Mouse (Mus musculus) C2C12 (cell line): ENCODE results near the gene Zfp365. TPM values are rescaled to one million over a fixed set of nuclear protein-coding genes. Genes with fewer than 3 reads are reported as not detected.

Experiments used
- H3K27me3 ChIP-seq: one replicate; pipeline ENCODE4 v1.6.1; 2011; ENCODE audit not compliant: control insufficient read depth, insufficient read depth, insufficient read length
- H3K36me3 ChIP-seq: one replicate; pipeline ENCODE4 v1.6.1; 2011; ENCODE audit not compliant: control insufficient read depth, insufficient read depth
- H3K4me3 ChIP-seq: one replicate; pipeline ENCODE4 v1.5.1; 2011; ENCODE audit warnings: mild to moderate bottlenecking, control low read depth; ENCODE audit not compliant: poor library complexity, insufficient read depth, severe bottlenecking
- H3K79me2 ChIP-seq: one replicate; pipeline ENCODE4 v1.6.1; 2011; ENCODE audit not compliant: control insufficient read depth, insufficient read depth
- H3K79me3 ChIP-seq: one replicate; pipeline ENCODE4 v1.6.1; 2011; ENCODE audit warnings: low read depth, control low read depth
- H3ac ChIP-seq: one replicate; pipeline ENCODE3; 2011; ENCODE audit warnings: low read depth; ENCODE audit not compliant: control insufficient read depth, insufficient read length
- CEBPB ChIP-seq: IDR thresholded peaks from one replicate; pipeline ENCODE4 v1.6.1; 2011; ENCODE audit warnings: low read depth, mild to moderate bottlenecking, control low read depth, moderate library complexity
- CTCF ChIP-seq: IDR thresholded peaks from one replicate; pipeline ENCODE4 v1.5.1; 2011; ENCODE audit not compliant: control insufficient read depth, insufficient read depth, insufficient read length
- FOSL1 ChIP-seq: IDR thresholded peaks from one replicate; pipeline ENCODE4 v1.8.0; 2011; ENCODE audit warnings: mild to moderate bottlenecking, low read length; ENCODE audit not compliant: poor library complexity, insufficient read depth, severe bottlenecking
- MAX ChIP-seq: IDR thresholded peaks from one replicate; pipeline ENCODE4 v1.6.1; 2011; ENCODE audit warnings: mild to moderate bottlenecking, control low read depth
- MYOD1 ChIP-seq: IDR thresholded peaks from one replicate; pipeline ENCODE4 v1.6.1; 2011; ENCODE audit warnings: low read depth; ENCODE audit not compliant: control insufficient read depth, insufficient read length
- MYOG ChIP-seq: IDR thresholded peaks from one replicate; pipeline ENCODE4 v1.6.1; 2011; ENCODE audit not compliant: control insufficient read depth, insufficient read length; ENCODE audit errors: extremely low read depth
- USF1 ChIP-seq: IDR thresholded peaks from one replicate; pipeline ENCODE4 v1.6.1; 2011; ENCODE audit warnings: low read depth, mild to moderate bottlenecking, control low read depth, moderate library complexity
- polyA plus RNA-seq: library from polyadenylated mRNA; unstranded; fragments of >200 nt; fragmentation: generic; extraction: Trizol; gene quantifications from one replicate; pipeline ENCODE4 v1.2.1, GENCODE M21; 2012; ENCODE audit warnings: missing spikeins

The Zfp365 gene
- polyA plus RNA-seq, 1 experiment = 14.1 TPM

- Histone ChIP-seq H3K79me3 (no peaks in the 10 kb centered on the region), H3K27me3 (no peaks in the 10 kb centered on the region), H3ac (no peak overlapping the region), H3K36me3 (no peaks in the 10 kb centered on the region), H3K4me3 (no peak overlapping the region), H3K79me2 (no peaks in the 10 kb centered on the region)
- TF ChIP-seq MYOG (no peak), CTCF (peak; percentile 76)
Observed at GRCm38 (mm10) chr10:67871811-67872210, 40.7 kb downstream of the Zfp365 start.

GRCm38 (mm10) chr10:67868234-67868633, 44.2 kb downstream of the Zfp365 start:
- Histone ChIP-seq H3K36me3 (no peaks in the 10 kb centered on the region), H3ac (no peak overlapping the region), H3K27me3 (no peaks in the 10 kb centered on the region), H3K4me3 (no peak overlapping the region), H3K79me2 (no peaks in the 10 kb centered on the region), H3K79me3 (no peaks in the 10 kb centered on the region)
- TF ChIP-seq FOSL1 (no peak), MYOG (no peak), CTCF (no peak), MAX (no peak), CEBPB (no peak), USF1 (no peak), MYOD1 (no peak)

GRCm38 (mm10) chr10:67865841-67866240, 46.6 kb downstream of the Zfp365 start:
- TF ChIP-seq MYOG = no peak
- TF ChIP-seq MYOD1 = peak; percentile 67
- TF ChIP-seq CEBPB = peak; percentile 87
- TF ChIP-seq USF1 = no peak
- peak; percentile 88 for TF ChIP-seq FOSL1
- H3K36me3 ChIP-seq = no peaks in the 10 kb centered on the region
- H3K79me3 ChIP-seq = no peaks in the 10 kb centered on the region
- no peaks in the 10 kb centered on the region for H3K79me2 ChIP-seq
- H3K4me3 ChIP-seq = no peak overlapping the region
- no peak overlapping the region for H3ac ChIP-seq
- no peaks in the 10 kb centered on the region for H3K27me3 ChIP-seq

GRCm38 (mm10) chr10:67865063-67865462, 47.4 kb downstream of the Zfp365 start:
- no peak overlapping the region for H3K4me3 ChIP-seq
- no peaks in the 10 kb centered on the region for H3K36me3 ChIP-seq
- H3ac ChIP-seq = no peak overlapping the region
- no peaks in the 10 kb centered on the region for H3K79me2 ChIP-seq
- no peaks in the 10 kb centered on the region for H3K79me3 ChIP-seq
- no peak for TF ChIP-seq CEBPB
- TF ChIP-seq MYOG = no peak
- no peak for TF ChIP-seq MAX
- no peak for TF ChIP-seq FOSL1
- TF ChIP-seq CTCF = no peak
- no peak for TF ChIP-seq USF1
- no peak for TF ChIP-seq MYOD1
- H3K27me3 ChIP-seq = no peaks in the 10 kb centered on the region

- H3K79me3 ChIP-seq = no peaks in the 10 kb centered on the region
- H3K27me3 ChIP-seq = no peaks in the 10 kb centered on the region
- H3K79me2 ChIP-seq = no peaks in the 10 kb centered on the region
- H3K4me3 ChIP-seq = no peak overlapping the region
- TF ChIP-seq CEBPB (no peak), CTCF (peak; percentile 14)
- no peak overlapping the region for H3ac ChIP-seq
- no peaks in the 10 kb centered on the region for H3K36me3 ChIP-seq
Observed at GRCm38 (mm10) chr10:67862331-67862730, 50.1 kb downstream of the Zfp365 start.

- no peak overlapping the region for H3K4me3 ChIP-seq
- no peak overlapping the region for H3ac ChIP-seq
- TF ChIP-seq MAX (peak; percentile 39), USF1 (no peak), CTCF (peak; percentile 59)
- no peaks in the 10 kb centered on the region for H3K79me3 ChIP-seq
- H3K36me3 ChIP-seq = no peaks in the 10 kb centered on the region
- no peaks in the 10 kb centered on the region for H3K79me2 ChIP-seq
- no peaks in the 10 kb centered on the region for H3K27me3 ChIP-seq
Observed at GRCm38 (mm10) chr10:67858878-67859277, 53.6 kb downstream of the Zfp365 start.

GRCm38 (mm10) chr10:67857561-67857906, 54.9 kb downstream of the Zfp365 start:
- Histone ChIP-seq H3K79me3 (no peaks in the 10 kb centered on the region), H3K4me3 (no peak overlapping the region), H3K27me3 (no peaks in the 10 kb centered on the region), H3ac (no peak overlapping the region), H3K79me2 (no peaks in the 10 kb centered on the region), H3K36me3 (no peaks in the 10 kb centered on the region)
- no peak for TF ChIP-seq MYOD1
- no peak for TF ChIP-seq CTCF
- TF ChIP-seq FOSL1 = no peak
- TF ChIP-seq USF1 = no peak
- TF ChIP-seq MYOG = no peak
- TF ChIP-seq MAX = no peak
- no peak for TF ChIP-seq CEBPB
